Mouse (Mus musculus): ENCODE data around the gene Ccn6.

DNA sequence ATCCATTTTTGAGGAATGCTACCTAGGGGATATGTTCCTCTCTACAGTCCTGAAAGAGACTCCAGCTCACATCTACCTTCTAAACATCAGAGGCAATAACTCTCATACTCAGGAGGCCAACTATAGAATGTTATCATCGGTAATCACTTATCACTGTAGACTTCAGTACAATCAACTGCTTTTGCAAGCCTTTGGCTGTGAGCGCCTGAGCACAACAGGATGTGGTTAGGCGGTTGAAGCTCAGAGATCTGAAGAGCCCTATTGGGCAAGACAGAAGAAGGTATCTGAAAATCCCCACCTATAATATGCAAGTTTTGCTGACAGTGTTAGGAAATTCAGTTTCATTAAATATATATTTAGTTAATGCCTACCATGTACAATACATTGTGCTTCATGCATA, 29.1 kb upstream of the Ccn6 start:
- no peak for TF ChIP-seq CTCF (IDR thresholded peaks at IDR 0.05; ENCODE audit: low read depth)
- TF ChIP-seq EP300 (IDR thresholded peaks at IDR 0.05; ENCODE audit: low read depth) = no peak

Measured in liver, embryonic 14.5 days (tissue).